Mouse (Mus musculus): ENCODE data around the gene Cpox. TPM values are rescaled to one million over a fixed set of nuclear protein-coding genes. Genes with fewer than 3 reads are reported as not detected.

Cpox gene
- total RNA-seq, 1 experiment from 2014 or later, result 27.8 TPM

- peak; percentile 17 for DNase-seq
These were observed 828 bp upstream of the Cpox start for GRCm38 (mm10) chr16:58669264-58669663.

- DNase-seq, result no peak
These were observed 551 bp downstream of the Cpox start for GRCm38 (mm10) chr16:58670643-58671042.

- no peak for DNase-seq
These were observed 1.3 kb downstream of the Cpox start for GRCm38 (mm10) chr16:58671212-58671985.

- DNase-seq, result no peak
These were observed 2.3 kb downstream of the Cpox start for GRCm38 (mm10) chr16:58672396-58672795.

GRCm38 (mm10) chr16:58673811-58674410 lies 3.8 kb downstream of the Cpox start:
- no peak for DNase-seq

GRCm38 (mm10) chr16:58675256-58675655 lies 5.2 kb downstream of the Cpox start:
- no peak for DNase-seq

GRCm38 (mm10) chr16:58676156-58676555 lies 6.1 kb downstream of the Cpox start:
- DNase-seq, result no peak

- no peak for DNase-seq
These were observed 6.5 kb downstream of the Cpox start for GRCm38 (mm10) chr16:58676633-58677032.

- DNase-seq, result no peak
These were observed 7.4 kb downstream of the Cpox start for GRCm38 (mm10) chr16:58677491-58677890.

- no peak for DNase-seq
These were observed 8.6 kb downstream of the Cpox start for GRCm38 (mm10) chr16:58678660-58679059.

GRCm38 (mm10) chr16:58682046-58682445 lies 12.0 kb downstream of the Cpox start:
- DNase-seq, result no peak

- DNase-seq, result no peak
These were observed 12.8 kb downstream of the Cpox start for GRCm38 (mm10) chr16:58682870-58683269.

- no peak for DNase-seq
These were observed 13.8 kb downstream of the Cpox start for GRCm38 (mm10) chr16:58683911-58684310.

- DNase-seq, result no peak
These were observed 14.4 kb downstream of the Cpox start for GRCm38 (mm10) chr16:58684537-58684936.

- DNase-seq, result no peak
These were observed 15.8 kb downstream of the Cpox start for GRCm38 (mm10) chr16:58685548-58686537.

- no peak for DNase-seq
These were observed 18.4 kb downstream of the Cpox start for GRCm38 (mm10) chr16:58688534-58688933.

GRCm38 (mm10) chr16:58689555-58690169 lies 19.6 kb downstream of the Cpox start:
- no peak for DNase-seq

- DNase-seq, result no peak
These were observed 20.2 kb downstream of the Cpox start for GRCm38 (mm10) chr16:58690322-58690732.

GRCm38 (mm10) chr16:58694091-58694490 lies 24.0 kb downstream of the Cpox start:
- no peak for DNase-seq

- no peak for DNase-seq
These were observed 26.7 kb downstream of the Cpox start for GRCm38 (mm10) chr16:58696796-58697195.

- DNase-seq, result no peak
These were observed 27.2 kb downstream of the Cpox start for GRCm38 (mm10) chr16:58697261-58697660.

- no peak for DNase-seq
These were observed 30.1 kb downstream of the Cpox start for GRCm38 (mm10) chr16:58700174-58700573.

Data from adrenal gland, postnatal 14 days (tissue).